Mouse (Mus musculus) brown adipose tissue, adult 24 weeks (tissue): ENCODE results near the gene Acox2. TPM values are rescaled to one million over a fixed set of nuclear protein-coding genes. Genes with fewer than 3 reads are reported as not detected.
"Not testable (repeated sequence)": the region's sequence is repeated elsewhere in the genome, so short reads cannot be mapped to it uniquely, and the experiment has no call there.

ENCODE experiments used
- H3K27ac ChIP-seq: fragments of 200-500 bp; replicated peaks from 2 replicates; pipeline ENCODE4 v1.5.1; 2012; ENCODE audit warnings: low read depth, mild to moderate bottlenecking, low read length
- H3K4me1 ChIP-seq: fragments of 200-500 bp; 2 replicates; pipeline ENCODE4 v1.6.1; 2012; ENCODE audit warnings: low read length, mixed read lengths; ENCODE audit not compliant: control insufficient read depth, insufficient read depth, insufficient read length
- H3K4me3 ChIP-seq: fragments of 200-500 bp; 2 replicates; pipeline ENCODE4 v1.5.1; 2012; ENCODE audit warnings: low read depth, mild to moderate bottlenecking, low read length, moderate library complexity; ENCODE audit not compliant: insufficient read depth
- polyA plus RNA-seq: library from polyadenylated mRNA; stranded (reverse); fragments of >200 nt; gene quantifications from 2 replicates; pipeline ENCODE4 v1.2.4, GENCODE M21; 2012; ENCODE audit not compliant: missing spikeins, insufficient read depth, insufficient read length

Gene Acox2
- polyA plus RNA-seq = 4.3 and 4.6 TPM in 2 replicates

DNA sequence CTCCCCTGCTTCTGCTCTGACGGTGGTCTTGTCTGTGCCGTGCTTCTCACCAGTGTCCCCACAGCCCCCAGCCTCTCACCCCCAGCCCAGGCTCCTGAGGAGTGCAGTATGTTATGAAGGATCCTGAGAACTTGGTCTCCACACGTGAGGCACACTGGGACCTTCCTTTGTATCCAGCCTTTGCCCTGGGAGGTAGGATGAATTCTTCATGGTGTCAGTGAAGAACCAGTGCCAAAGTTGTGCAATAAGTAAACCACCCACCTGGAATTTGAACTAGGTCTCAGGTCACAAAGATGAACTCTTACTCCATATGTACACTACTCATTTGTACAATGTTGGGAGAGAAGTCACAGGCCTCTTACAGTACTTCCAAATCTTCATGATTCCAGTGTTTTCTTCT, at the start of gene Acox2:
TSS of gene Acox2 (minus strand) at position 188 of the 400 bp plus-strand sequence.
- H3K4me1 ChIP-seq = peaks cover 2% of the 10 kb centered on the region; the same call in 1 of the 2 replicates
- H3K27ac ChIP-seq = no peak within 1 kb of the TSS
- no peak within 1 kb of the TSS for H3K4me3 ChIP-seq

- Histone ChIP-seq H3K4me1 (peaks cover 4% of the 10 kb centered on the region; the same call in 1 of the 2 replicates), H3K27ac (no peak overlapping the region), H3K4me3 (no peak overlapping the region)
These were observed 49.5 kb upstream of the Acox2 start for GRCm38 (mm10) chr14:8308650-8309049.

- no peak overlapping the region for H3K27ac ChIP-seq
- H3K4me3 ChIP-seq = no peak overlapping the region
- H3K4me1 ChIP-seq = peaks cover 4% of the 10 kb centered on the region; the same call in 1 of the 2 replicates
These were observed 47.7 kb upstream of the Acox2 start for GRCm38 (mm10) chr14:8306884-8307283.

- no peak overlapping the region for H3K4me3 ChIP-seq
- 0 out of 2 replicates have a peak overlapping the region, but pooled peaks have one; percentile 16 for H3K27ac ChIP-seq
- H3K4me1 ChIP-seq = peaks cover 4% of the 10 kb centered on the region; the same call in 1 of the 2 replicates
These were observed 45.9 kb upstream of the Acox2 start for GRCm38 (mm10) chr14:8305014-8305413.

DNA sequence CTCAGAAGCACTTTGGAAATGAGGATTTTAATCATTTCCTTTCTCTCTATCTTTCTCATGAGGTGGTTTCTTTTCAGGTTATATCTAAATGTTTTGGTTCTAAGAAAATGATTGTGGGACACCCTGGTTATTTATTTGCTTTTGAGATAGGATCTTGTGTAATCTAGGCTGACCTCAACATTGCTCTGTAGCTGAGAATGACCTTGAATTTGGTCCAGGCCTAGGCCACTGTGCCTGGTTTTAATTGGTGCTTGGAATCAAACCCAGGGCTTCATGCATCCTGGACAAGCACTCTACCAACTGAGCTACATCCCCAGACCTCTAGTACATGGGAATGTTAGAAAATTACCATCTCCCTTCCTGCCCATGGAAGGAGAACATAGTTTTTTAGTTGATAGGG, 44.9 kb upstream of the Acox2 start:
- no peak overlapping the region for H3K27ac ChIP-seq
- no peak overlapping the region for H3K4me3 ChIP-seq
- H3K4me1 ChIP-seq = peaks cover 4% of the 10 kb centered on the region; the same call in 1 of the 2 replicates

GRCm38 (mm10) chr14:8302687-8303086, 43.5 kb upstream of the Acox2 start:
- Histone ChIP-seq H3K4me3 (no peak overlapping the region), H3K4me1 (peaks cover 4% of the 10 kb centered on the region; the same call in 1 of the 2 replicates), H3K27ac (no peak overlapping the region)

GRCm38 (mm10) chr14:8300281-8300680, 41.1 kb upstream of the Acox2 start:
- no peak overlapping the region for H3K4me3 ChIP-seq
- no peak overlapping the region for H3K27ac ChIP-seq
- H3K4me1 ChIP-seq = peaks cover 4% of the 10 kb centered on the region; the same call in 1 of the 2 replicates

- H3K4me3 ChIP-seq = no peak overlapping the region
- no peak overlapping the region for H3K27ac ChIP-seq
- no peaks in the 10 kb centered on the region for H3K4me1 ChIP-seq
These were observed 38.7 kb upstream of the Acox2 start for GRCm38 (mm10) chr14:8297889-8298293.

DNA sequence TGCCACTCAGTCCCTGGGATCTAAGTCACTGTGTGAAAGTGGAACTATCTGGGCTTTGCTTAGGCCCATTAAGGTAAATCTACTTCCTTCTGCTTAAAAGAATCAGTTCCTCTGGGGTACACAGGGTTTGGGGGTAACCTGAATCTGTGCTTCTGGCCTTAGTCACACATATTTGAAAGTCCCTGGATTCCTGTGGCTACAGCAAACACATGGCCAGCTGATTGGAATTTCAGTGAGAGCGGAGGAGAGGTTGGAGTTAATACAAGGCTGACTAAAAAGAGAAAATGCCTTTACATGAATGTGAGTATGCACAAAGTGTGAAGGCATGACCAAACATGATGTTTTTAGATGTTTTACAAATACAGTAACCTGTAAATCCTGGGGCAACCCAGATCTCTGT, 35.1 kb upstream of the Acox2 start:
- Histone ChIP-seq H3K4me1 (no peaks in the 10 kb centered on the region), H3K27ac (no peak overlapping the region), H3K4me3 (no peak overlapping the region)

DNA sequence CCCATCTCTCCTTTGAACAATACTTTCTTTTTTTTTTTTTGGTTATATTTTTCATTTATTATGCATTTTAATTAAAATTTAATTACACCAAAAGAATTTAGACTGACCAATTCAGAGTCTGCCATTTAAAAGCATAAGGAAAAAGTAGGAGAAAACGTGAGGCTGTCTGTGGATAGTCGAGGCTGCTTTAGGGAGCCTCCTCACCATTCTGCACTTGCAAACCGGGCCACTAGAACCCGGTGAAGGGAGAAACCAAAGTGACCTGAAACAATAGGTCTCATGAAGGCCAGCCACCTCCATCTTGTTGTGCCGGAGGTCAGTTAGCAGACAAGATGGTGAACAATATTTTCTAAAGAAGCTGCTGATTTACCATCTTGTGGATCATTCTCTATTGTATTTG, 27.4 kb upstream of the Acox2 start:
- not testable (repeated sequence) for H3K4me3 ChIP-seq, H3K4me1 ChIP-seq, H3K27ac ChIP-seq

DNA sequence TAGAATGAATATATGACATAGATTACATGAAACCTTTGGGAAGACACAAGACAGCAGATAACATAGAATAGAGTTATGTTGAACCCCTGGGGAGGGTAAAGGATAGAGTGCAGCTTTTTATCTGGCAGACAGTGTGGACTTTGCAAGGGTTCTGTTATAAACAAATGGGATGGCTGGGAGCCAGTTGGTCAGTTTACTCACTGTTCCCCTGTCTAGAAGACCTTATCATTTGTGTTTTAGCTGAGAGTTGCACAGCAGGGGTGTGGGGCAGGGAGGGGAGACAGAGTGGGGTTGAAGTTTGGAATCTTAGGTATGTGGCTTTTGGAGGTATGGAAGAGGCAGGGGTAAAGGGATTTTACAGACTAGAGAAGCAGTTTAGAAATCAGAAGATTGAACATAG, 24.6 kb upstream of the Acox2 start:
- Histone ChIP-seq H3K4me1 (no peaks in the 10 kb centered on the region), H3K4me3 (no peak overlapping the region)

GRCm38 (mm10) chr14:8271281-8271680, 12.1 kb upstream of the Acox2 start:
- not testable (repeated sequence) for H3K4me3 ChIP-seq, H3K4me1 ChIP-seq, H3K27ac ChIP-seq

More for the DNA sequence above, 24.6 kb upstream of the Acox2 start:
- no peak overlapping the region for H3K27ac ChIP-seq

GRCm38 (mm10) chr14:8264378-8264777, 5.2 kb upstream of the Acox2 start:
- Histone ChIP-seq H3K4me1 (no peaks in the 10 kb centered on the region), H3K27ac (no peak overlapping the region), H3K4me3 (no peak overlapping the region)

DNA sequence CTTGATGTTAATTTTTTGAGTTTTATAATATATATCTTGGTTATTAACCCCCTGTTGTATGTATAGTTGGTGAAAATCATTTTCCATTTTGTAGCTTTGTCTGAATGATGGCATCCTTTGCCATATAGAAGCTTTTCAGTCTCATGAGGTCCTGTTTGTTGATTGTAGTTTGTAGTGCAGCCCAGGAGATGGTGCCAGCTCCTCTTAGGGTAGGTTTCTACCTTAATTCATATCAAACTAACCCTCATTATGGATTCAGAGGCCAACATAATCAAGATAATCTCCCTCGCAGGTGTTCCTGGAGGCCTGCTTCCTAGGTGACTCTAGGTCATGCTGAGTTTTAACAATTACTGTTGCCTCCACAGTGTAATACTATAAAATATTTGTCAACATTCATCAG, 3.1 kb upstream of the Acox2 start:
- H3K4me1 ChIP-seq = peaks cover 2% of the 10 kb centered on the region; the same call in 1 of the 2 replicates
- no peak overlapping the region for H3K27ac ChIP-seq
- no peak overlapping the region for H3K4me3 ChIP-seq

- Histone ChIP-seq H3K27ac (no peak overlapping the region), H3K4me1 (peaks cover 2% of the 10 kb centered on the region; the same call in 1 of the 2 replicates), H3K4me3 (no peak overlapping the region)
These were observed 1.1 kb upstream of the Acox2 start for GRCm38 (mm10) chr14:8260214-8260613.

DNA sequence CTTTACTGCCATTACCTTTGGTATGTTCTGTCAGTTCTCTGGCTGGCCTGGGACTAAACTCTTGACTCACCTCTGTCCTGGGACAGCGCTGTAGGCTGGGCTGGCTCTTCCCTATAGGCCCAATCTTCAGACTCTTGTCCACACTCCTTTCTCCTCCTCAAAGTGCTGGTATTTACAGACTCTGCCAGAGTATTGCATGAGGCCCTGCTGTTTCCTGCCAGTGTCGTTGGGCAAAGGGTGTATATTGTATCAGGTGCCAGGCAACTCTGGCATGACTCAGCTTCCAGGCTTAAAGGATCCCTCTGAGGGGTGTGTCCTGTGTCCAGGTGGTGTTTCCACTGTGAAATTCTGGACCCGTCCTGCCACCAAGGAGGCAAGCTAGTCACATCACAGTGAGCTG, 401 bp downstream of the Acox2 start:
- Histone ChIP-seq H3K4me1 (peaks cover 2% of the 10 kb centered on the region; the same call in 1 of the 2 replicates), H3K27ac (no peak overlapping the region), H3K4me3 (no peak overlapping the region)
